Mouse (Mus musculus) c-Kit-positive CD71-positive TER-119-negative erythroid progenitor cells, embryonic 14.5 days (primary cell): ENCODE results near the gene Hdac9.

Experiments
- DNase-seq: peaks from one replicate; pipeline ENCODE4 v3.0.0-alpha.2; 2013; ENCODE audit warnings: low read depth

Gene Hdac9

GRCm38 (mm10) chr12:34916995-34917394 is at the start of gene Hdac9:
Gene Hdac9, minus strand, starts transcription at chr12:34917095.
- DNase-seq, result no peak

- DNase-seq, result no peak
Observed at GRCm38 (mm10) chr12:34949066-34949706, 32.3 kb upstream of the Hdac9 start.

GRCm38 (mm10) chr12:34937918-34938317 is 21.0 kb upstream of the Hdac9 start:
- peak; percentile 5 for DNase-seq

- DNase-seq, result no peak
Observed at GRCm38 (mm10) chr12:34908008-34908407, 8.9 kb downstream of the Hdac9 start.

GRCm38 (mm10) chr12:34907506-34907850 is 9.4 kb downstream of the Hdac9 start:
- DNase-seq, result no peak

- no peak for DNase-seq
Observed at GRCm38 (mm10) chr12:34906704-34907505, 10.0 kb downstream of the Hdac9 start.

GRCm38 (mm10) chr12:34906376-34906703 is 10.6 kb downstream of the Hdac9 start:
- DNase-seq, result no peak

- no peak for DNase-seq
Observed at GRCm38 (mm10) chr12:34900241-34900640, 16.7 kb downstream of the Hdac9 start.

- DNase-seq, result no peak
Observed at GRCm38 (mm10) chr12:34894867-34895266, 22.0 kb downstream of the Hdac9 start.

GRCm38 (mm10) chr12:34888694-34889093 is 28.2 kb downstream of the Hdac9 start:
- no peak for DNase-seq

GRCm38 (mm10) chr12:34874926-34875325 is 42.0 kb downstream of the Hdac9 start:
- no peak for DNase-seq

GRCm38 (mm10) chr12:34871028-34871427 is 45.9 kb downstream of the Hdac9 start:
- DNase-seq, result no peak

- no peak for DNase-seq
Observed at GRCm38 (mm10) chr12:34841196-34841595, 75.7 kb downstream of the Hdac9 start.

GRCm38 (mm10) chr12:34837318-34837717 is 79.6 kb downstream of the Hdac9 start:
- DNase-seq, result no peak

GRCm38 (mm10) chr12:34836864-34837263 is 80.0 kb downstream of the Hdac9 start:
- no peak for DNase-seq

- no peak for DNase-seq
Observed at GRCm38 (mm10) chr12:34836085-34836484, 80.8 kb downstream of the Hdac9 start.

GRCm38 (mm10) chr12:34835493-34835892 is 81.4 kb downstream of the Hdac9 start:
- no peak for DNase-seq

- no peak for DNase-seq
Observed at GRCm38 (mm10) chr12:34828684-34829083, 88.2 kb downstream of the Hdac9 start.

- DNase-seq, result no peak
Observed at GRCm38 (mm10) chr12:34826931-34827330, 90.0 kb downstream of the Hdac9 start.

- DNase-seq, result no peak
Observed at GRCm38 (mm10) chr12:34820229-34820628, 96.7 kb downstream of the Hdac9 start.

- no peak for DNase-seq
Observed at GRCm38 (mm10) chr12:34811673-34812613, 105.0 kb downstream of the Hdac9 start.

GRCm38 (mm10) chr12:34810221-34810620 is 106.7 kb downstream of the Hdac9 start:
- no peak for DNase-seq

GRCm38 (mm10) chr12:34808180-34808579 is 108.7 kb downstream of the Hdac9 start:
- no peak for DNase-seq
